Mouse (Mus musculus): ENCODE results near the gene Cpne7. TPM values are rescaled to one million over a fixed set of nuclear protein-coding genes. Genes with fewer than 3 reads are reported as not detected.

Gene Cpne7
- polyA plus RNA-seq, 1 experiment from 2014 or later = 0.49 TPM

DNA sequence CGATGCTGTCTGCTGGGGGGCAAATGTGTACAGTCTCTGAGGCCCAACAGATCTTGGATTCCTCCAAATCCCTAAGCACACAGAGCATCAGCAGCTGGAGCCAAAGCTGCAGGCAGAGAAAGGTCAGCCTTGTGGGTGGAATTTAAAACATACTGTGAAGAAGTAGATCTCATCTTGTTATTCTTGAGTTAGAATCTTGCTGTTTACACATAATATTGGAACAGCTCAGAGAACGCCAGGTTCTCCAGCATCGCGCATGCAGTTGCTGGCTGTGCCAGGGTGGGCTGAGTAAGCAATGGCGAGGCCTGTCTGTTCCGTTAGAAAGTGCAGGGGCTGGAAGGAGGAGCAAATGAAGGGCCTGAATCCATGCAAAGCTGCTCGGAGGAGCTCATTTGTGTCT lies 29.2 kb downstream of the Cpne7 start:
- no peak overlapping the region for H3K27ac ChIP-seq
- H3K9ac ChIP-seq = no peak overlapping the region
- no peaks in the 10 kb centered on the region for H3K9me3 ChIP-seq

DNA sequence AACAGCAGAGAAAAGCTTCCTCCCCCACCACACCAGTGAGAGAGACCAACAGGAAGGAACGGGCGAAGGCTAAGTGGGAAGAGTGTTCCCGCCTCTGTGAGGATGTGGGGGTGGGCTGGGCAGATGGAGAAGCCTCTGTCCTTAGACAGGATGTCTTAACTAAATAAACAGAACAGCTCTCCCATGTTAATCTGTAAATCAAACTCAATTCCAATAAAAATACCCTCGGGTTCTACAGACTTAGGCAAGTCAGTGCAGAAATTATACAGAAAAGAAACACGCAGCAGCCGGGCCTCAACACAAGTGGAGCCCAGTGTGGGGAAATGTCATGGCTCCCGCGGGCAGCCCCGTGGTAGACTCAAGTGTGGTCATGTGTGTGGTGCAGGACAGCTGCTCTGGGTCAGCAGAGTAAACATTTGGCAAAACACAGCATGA lies 33.6 kb downstream of the Cpne7 start:
- Histone ChIP-seq H3K27ac (no peak overlapping the region), H3K4me3 (replicated peaks) (no peak overlapping the region), H3K27me3 (no peaks in the 10 kb centered on the region), H3K4me2 (no peak overlapping the region), H3K4me1 (no peaks in the 10 kb centered on the region), H3K36me3 (replicated peaks) (no peaks in the 10 kb centered on the region), H3K9me3 (no peaks in the 10 kb centered on the region), H3K9ac (no peak overlapping the region)
- ATAC-seq (ENCODE audit: low FRiP score) = no peak
- WGBS = 74% methylated on average over 9 of the region's 9 CpGs

More for the DNA sequence above, 29.2 kb downstream of the Cpne7 start:
- Histone ChIP-seq H3K4me1 (no peaks in the 10 kb centered on the region), H3K4me2 (no peak overlapping the region), H3K36me3 (replicated peaks) (no peaks in the 10 kb centered on the region), H3K4me3 (replicated peaks) (no peak overlapping the region), H3K27me3 (no peaks in the 10 kb centered on the region)
- 87% methylated on average over 7 of the region's 7 CpGs for WGBS
- no peak for ATAC-seq (ENCODE audit: low FRiP score)

DNA sequence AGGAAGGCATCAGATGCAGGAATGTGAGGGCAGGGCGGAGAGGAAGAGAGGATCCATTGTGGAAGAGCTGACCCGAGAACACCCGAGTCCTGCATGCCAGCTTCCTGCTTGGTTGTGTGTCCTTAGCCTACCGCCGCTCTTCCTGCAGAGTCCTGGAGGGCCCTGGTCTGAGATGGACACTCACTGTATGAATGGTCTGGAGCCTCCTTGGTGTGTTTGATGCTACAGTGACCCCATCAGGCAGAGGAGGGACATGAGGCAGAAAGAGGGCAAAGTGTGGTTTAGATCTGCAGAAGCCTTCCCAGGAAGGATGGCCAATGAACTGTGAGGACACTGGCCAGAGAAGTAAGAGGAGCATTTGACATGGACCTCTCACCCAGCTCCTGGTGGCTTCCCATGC lies 38.0 kb downstream of the Cpne7 start:
- ATAC-seq (ENCODE audit: low FRiP score) = no peak
- Histone ChIP-seq H3K4me2 (no peak overlapping the region), H3K9me3 (no peaks in the 10 kb centered on the region), H3K4me1 (peaks cover 9% of the 10 kb centered on the region), H3K36me3 (replicated peaks) (no peaks in the 10 kb centered on the region), H3K4me3 (replicated peaks) (no peak overlapping the region), H3K9ac (no peak overlapping the region), H3K27me3 (no peaks in the 10 kb centered on the region), H3K27ac (no peak overlapping the region)
- 76% methylated on average over 5 of the region's 5 CpGs for WGBS

DNA sequence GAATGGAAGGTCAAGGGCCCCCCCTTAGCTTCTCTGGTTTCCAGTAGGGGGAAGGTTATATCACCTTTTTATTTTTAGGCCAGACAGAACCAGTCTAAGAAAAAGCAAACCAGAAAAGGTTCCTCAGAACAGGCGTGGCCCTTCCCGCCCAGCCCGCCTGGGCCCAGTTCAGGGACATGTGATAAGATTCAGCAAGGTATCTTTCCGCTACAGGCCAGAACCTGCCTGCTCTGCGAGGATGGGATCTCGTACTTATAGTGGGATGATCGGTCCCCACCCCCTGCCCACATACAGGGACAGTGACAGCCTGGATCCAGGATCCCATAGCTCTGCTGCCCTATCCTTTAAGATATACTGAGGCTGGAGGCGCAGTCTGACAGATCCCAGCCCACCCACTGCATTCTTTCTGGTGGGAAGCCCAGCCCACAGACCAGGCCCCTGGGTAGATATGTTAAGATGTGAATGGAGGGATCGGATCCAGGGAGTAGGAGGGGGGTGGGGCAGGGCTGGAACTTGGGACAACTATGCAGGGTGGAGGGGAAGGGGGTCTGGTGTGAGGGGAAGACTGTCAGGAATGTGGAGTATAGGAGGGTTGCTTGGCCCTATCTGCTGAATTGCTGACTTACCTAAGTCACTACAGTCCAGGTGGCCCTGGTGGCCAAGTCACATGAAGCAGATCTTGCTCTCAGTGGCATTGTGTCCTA lies 39.0 kb downstream of the Cpne7 start:
- Histone ChIP-seq H3K4me1 (peaks cover 9% of the 10 kb centered on the region), H3K9ac (no peak overlapping the region), H3K27ac (no peak overlapping the region), H3K27me3 (no peaks in the 10 kb centered on the region), H3K4me2 (no peak overlapping the region), H3K4me3 (replicated peaks) (no peak overlapping the region), H3K36me3 (replicated peaks) (no peaks in the 10 kb centered on the region), H3K9me3 (no peaks in the 10 kb centered on the region)
- WGBS = 85% methylated on average over 9 of the region's 9 CpGs
- ATAC-seq (ENCODE audit: low FRiP score) = no peak

DNA sequence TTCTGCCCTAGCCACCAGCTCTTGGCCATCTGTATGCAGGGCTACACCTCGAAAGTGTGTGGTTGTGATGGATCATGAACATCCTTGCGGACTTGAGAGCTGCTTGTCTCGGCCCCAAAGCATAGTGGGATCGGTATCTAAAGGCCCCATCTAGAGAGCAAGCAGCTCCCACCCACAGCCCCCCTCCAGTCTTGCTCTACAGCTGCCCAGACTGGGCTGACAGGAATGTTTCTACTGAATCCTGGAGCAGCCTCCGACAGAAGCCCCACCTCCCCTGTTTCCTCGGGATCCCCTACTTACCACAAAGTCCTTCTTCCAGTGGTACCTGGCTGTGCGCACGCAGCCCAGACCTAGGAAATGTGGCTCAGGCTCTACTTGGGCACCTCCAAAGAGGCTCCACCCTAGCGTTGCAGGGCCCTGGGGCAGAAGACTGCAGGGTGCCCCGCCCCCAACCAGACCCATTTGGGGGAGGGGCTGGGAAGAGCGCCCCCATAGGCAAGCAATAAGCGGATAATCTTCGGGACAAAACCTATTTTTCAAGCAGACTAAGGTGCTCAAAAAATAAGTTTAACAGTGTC lies 40.8 kb downstream of the Cpne7 start, which contains the start of gene Sult5a1:
Sult5a1 (minus strand) TSS at position 428 of the 578 bp plus-strand sequence.
- peaks cover 9% of the 10 kb centered on the region for H3K4me1 ChIP-seq
- 0 out of 2 replicates have a peak within 1 kb of the TSS, but pooled peaks have one; percentile 8 for H3K4me2 ChIP-seq
- no peaks in the 10 kb centered on the region for H3K9me3 ChIP-seq
- no peak within 1 kb of the TSS for H3K27ac ChIP-seq
- no peaks in the 10 kb centered on the region for H3K36me3 ChIP-seq (replicated peaks)
- no peaks in the 10 kb centered on the region for H3K27me3 ChIP-seq
- H3K4me3 ChIP-seq (replicated peaks) = no peak within 1 kb of the TSS
- ATAC-seq (ENCODE audit: low FRiP score) = no peak
- 32% methylated on average over 13 of the region's 13 CpGs for WGBS
- H3K9ac ChIP-seq = no peak within 1 kb of the TSS

DNA sequence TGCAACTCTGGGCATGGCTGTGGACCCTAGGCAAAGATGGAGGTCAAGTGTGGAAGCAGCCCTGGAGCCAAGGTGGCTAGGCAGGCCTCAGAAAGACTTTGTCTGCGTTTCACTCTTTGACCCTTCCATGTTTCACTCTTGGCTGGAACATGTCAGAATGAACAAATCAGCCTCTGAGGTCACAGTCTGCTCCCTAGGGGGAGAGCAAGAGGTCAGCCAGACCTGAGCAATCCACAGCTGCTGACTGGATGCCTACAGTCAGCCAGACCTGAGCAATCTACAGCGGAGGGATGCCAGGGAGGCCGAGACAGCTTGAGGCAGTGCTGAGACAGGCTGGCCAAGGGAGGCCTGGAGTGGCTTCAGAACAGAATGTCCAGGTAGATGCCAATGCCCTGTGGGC lies 64.2 kb downstream of the Cpne7 start:
- no peaks in the 10 kb centered on the region for H3K4me1 ChIP-seq
- H3K4me2 ChIP-seq = no peak overlapping the region
- no peaks in the 10 kb centered on the region for H3K27me3 ChIP-seq
- H3K9ac ChIP-seq = no peak overlapping the region
- H3K9me3 ChIP-seq = peaks cover 12% of the 10 kb centered on the region; the same call in 1 of the 2 replicates
- H3K36me3 ChIP-seq (replicated peaks) = no peaks in the 10 kb centered on the region
- H3K27ac ChIP-seq = no peak overlapping the region
- 70% methylated on average over 3 of the region's 3 CpGs for WGBS
- no peak overlapping the region for H3K4me3 ChIP-seq (replicated peaks)
- no peak for ATAC-seq (ENCODE audit: low FRiP score)

Small RNA genes within 50 kb of the gene (microRNA-seq; reads per million reads assigned to microRNA genes)
- gene Mir7079 = not detected
- not detected for gene Mir7080

Other genes with a start within 250 kb of the Cpne7 start
- 38.4 and 65.7 TPM in 2 replicates for gene Ankrd11, start 75.1 kb upstream of the Cpne7 start, polyA plus RNA-seq (2016; fragmentation: Nextera tagmentation; extraction: Ambion mirVana)
- gene Spg7, start 54.4 kb upstream of the Cpne7 start, polyA plus RNA-seq (2016; fragmentation: Nextera tagmentation; extraction: Ambion mirVana) = 59.1 and 61.6 TPM in 2 replicates
- gene Rpl13, start 15.0 kb upstream of the Cpne7 start, polyA plus RNA-seq (2016; fragmentation: Nextera tagmentation; extraction: Ambion mirVana) = 1,076 and 1,105 TPM in 2 replicates
- 1.7 and 1.9 TPM in 2 replicates for gene Sult5a1, start 40.9 kb downstream of the Cpne7 start, polyA plus RNA-seq (2016; fragmentation: Nextera tagmentation; extraction: Ambion mirVana)
- gene Dpep1, start 68.9 kb downstream of the Cpne7 start, polyA plus RNA-seq (2016; fragmentation: Nextera tagmentation; extraction: Ambion mirVana) = 0.17 and 0.52 TPM in 2 replicates
- gene Chmp1a, start 95.4 kb downstream of the Cpne7 start, polyA plus RNA-seq (2016; fragmentation: Nextera tagmentation; extraction: Ambion mirVana) = 150 and 155 TPM in 2 replicates
- 5.7 and 6.3 TPM in 2 replicates for gene Spata33, start 95.5 kb downstream of the Cpne7 start, polyA plus RNA-seq (2016; fragmentation: Nextera tagmentation; extraction: Ambion mirVana)
- 36.5 and 38.3 TPM in 2 replicates for gene Cdk10, start 107.5 kb downstream of the Cpne7 start, polyA plus RNA-seq (2016; fragmentation: Nextera tagmentation; extraction: Ambion mirVana)
- 1.4 and 1.6 TPM in 2 replicates for gene Spata2l, start 118.9 kb downstream of the Cpne7 start, polyA plus RNA-seq (2016; fragmentation: Nextera tagmentation; extraction: Ambion mirVana)
- gene Zfp276, start 136.8 kb downstream of the Cpne7 start, polyA plus RNA-seq (2016; fragmentation: Nextera tagmentation; extraction: Ambion mirVana) = 25.8 and 27.5 TPM in 2 replicates
- gene Vps9d1, start 137.0 kb downstream of the Cpne7 start, polyA plus RNA-seq (2016; fragmentation: Nextera tagmentation; extraction: Ambion mirVana) = 31.0 and 34.9 TPM in 2 replicates
- 40.2 and 40.5 TPM in 2 replicates for gene Fanca, start 201.2 kb downstream of the Cpne7 start, polyA plus RNA-seq (2016; fragmentation: Nextera tagmentation; extraction: Ambion mirVana)
- gene Spire2, start 215.3 kb downstream of the Cpne7 start, polyA plus RNA-seq (2016; fragmentation: Nextera tagmentation; extraction: Ambion mirVana) = 19.9 and 21.8 TPM in 2 replicates